Mouse (Mus musculus): ENCODE measurements around the gene Ndufb8. TPM values are rescaled to one million over a fixed set of nuclear protein-coding genes. Genes with fewer than 3 reads are reported as not detected.

Gene Ndufb8
- total RNA-seq, 2 experiments from 2014 or later: 390 to 404 TPM

DNA sequence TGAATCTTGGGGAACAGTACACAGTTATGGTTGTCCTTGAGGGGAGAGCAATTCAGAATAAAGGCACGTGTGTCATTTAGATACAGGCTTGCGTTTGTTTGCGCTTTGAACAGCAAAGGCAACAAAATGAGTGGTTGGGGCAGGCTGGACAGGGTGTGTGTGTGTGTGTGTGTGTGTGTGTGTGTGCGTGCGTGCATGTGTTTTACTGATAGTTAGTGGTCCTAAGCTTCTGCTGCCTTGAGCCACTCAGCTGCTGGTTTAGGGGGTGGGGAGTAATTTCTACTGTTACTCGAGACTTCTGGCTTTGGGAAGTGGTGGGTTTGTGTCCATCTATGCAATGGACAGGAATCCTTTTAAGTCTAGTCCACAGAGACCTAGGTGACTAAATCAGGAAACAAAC lies 56.3 kb downstream of the Ndufb8 start:
- intact Hi-C loops (cut with DNase I): no loop called here
- no peak for DNase-seq (ENCODE audit: extremely low spot score in 1 of 2, low spot score in 2 of 2)

Other genes starting within 250 kb of the Ndufb8 start
- 1 to 10 TPM; 1.5 to 2.4 TPM for gene Scd4, start 222.3 kb downstream of the Ndufb8 start, total RNA-seq (2021)
- gene Scd1, start 147.6 kb downstream of the Ndufb8 start, total RNA-seq (2021): 100 to 1,000 TPM; 126 to 130 TPM
- not detected for gene Wnt8b, start 62.0 kb downstream of the Ndufb8 start, total RNA-seq (2021)
- gene Sec31b, start 9.6 kb downstream of the Ndufb8 start, total RNA-seq (2021): under 1 TPM; 0.28 to 0.30 TPM
- not detected for gene Gm20538, start 2.6 kb downstream of the Ndufb8 start, total RNA-seq (2021)
- gene Hif1an, start 7.4 kb upstream of the Ndufb8 start, total RNA-seq (2021): 10 to 100 TPM; 32.5 to 33.7 TPM
- gene Pax2, start 200.6 kb upstream of the Ndufb8 start, total RNA-seq (2021): not detected